Mouse (Mus musculus): ENCODE measurements around the gene Camk2n2.
A peak's percentile ranks its signal among the peaks of the same experiment; 100 is the strongest.
"Not testable (repeated sequence)": the region's sequence is repeated elsewhere in the genome, so short reads cannot be mapped to it uniquely, and the experiment has no call there.

The Camk2n2 gene

GRCm38 (mm10) chr16:20621191-20621990, at the start of gene Camk2n2:
Gene Camk2n2, minus strand, starts transcription at chr16:20621287.
- DNase-seq (ENCODE audit: low spot score): no peak

- no peak for DNase-seq (ENCODE audit: low spot score)
Measured at GRCm38 (mm10) chr16:20670291-20670690, 49.2 kb upstream of the Camk2n2 start.

DNA sequence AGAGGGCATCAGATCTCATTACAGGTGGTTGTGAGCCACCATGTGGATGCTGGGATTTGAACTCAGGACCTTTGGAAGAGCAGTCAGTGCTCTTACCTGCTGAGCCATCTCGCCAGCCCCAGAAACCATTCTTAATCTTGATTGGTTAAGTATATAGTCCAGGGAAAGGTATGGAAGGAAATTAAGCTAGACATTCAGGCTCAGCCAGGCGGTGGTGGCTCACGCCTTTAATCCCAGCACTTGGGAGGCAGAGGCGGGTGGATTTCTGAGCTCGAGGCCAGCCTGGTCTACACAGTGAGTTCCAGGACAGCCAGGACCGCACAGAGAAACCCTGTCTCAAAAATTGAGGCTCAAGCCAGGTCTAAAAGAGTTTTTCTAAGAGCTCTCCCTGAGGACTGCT, 46.9 kb upstream of the Camk2n2 start, which contains the start of gene Eif4g1:
TSS of gene Eif4g1 (plus strand) at position 301 of the 400 bp plus-strand sequence.
- not testable (repeated sequence) for DNase-seq (ENCODE audit: low spot score)

GRCm38 (mm10) chr16:20657661-20658060, 36.6 kb upstream of the Camk2n2 start:
- DNase-seq (ENCODE audit: low spot score): no peak

DNA sequence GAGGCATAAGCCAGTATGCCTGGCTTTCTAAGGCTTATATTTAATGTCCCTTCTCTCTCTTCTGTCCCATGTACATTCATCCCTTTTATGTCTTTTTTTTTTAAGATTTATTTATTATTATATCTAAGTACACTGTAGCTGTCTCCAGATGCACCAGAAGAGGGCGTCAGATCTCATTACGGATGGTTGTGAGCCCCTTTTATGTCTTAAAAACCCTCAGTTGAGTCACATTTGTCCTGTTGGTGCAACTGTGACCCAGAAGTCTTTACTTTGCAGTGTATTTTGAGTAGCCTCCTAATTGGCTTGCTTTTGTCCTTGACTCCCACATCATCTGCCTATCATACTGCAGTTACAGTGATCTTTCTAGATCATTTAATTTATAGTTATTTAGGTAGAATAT, 32.2 kb upstream of the Camk2n2 start:
- DNase-seq (ENCODE audit: low spot score): no peak

GRCm38 (mm10) chr16:20651947-20652310, 30.8 kb upstream of the Camk2n2 start:
- DNase-seq (ENCODE audit: low spot score): no peak

DNA sequence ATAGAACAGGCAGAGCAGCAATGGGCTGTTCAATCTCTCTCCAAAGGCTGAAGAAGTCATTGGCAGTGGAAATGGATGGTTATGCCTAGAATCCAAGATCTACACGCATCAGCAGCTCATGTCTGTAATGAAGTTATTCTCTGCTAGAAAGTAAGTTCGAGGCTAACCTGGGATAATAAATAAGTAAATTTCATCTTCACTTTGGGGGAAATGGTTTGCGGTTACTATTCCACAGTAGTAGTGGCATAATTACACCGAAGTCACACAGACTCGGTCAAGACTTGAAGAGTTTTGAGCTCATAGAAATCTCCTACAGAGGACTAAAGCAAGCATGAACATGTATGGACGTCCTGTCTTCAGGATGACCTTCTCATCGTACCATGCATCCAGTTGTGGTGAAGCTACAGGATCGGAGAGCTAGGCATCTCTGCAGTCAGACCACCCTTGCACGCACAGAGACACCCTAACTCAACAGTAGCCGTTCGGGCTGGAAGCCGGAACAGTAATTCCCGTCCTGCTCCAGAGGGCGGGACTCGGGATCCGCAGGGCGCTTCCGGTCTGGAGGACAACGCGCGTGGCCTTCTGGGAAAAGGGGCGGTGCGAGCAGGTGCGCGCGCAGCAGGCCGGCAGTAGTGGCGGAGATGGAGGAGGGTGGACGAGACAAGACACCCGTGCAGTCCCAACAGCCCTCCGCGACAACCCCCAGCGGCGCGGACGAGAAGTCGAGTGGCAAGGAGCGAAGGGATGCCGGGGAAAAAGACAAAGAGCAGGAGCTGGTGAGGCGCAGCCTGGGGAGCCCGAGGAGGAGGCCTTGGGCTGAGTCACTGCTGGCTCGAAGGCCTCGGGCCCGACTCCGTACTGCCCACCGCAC, 30.2 kb upstream of the Camk2n2 start, which contains the start of gene Psmd2:
TSS of gene Psmd2 (plus strand) at position 577 of the 871 bp plus-strand sequence.
- DNase-seq (ENCODE audit: low spot score): peak; percentile 91

GRCm38 (mm10) chr16:20643911-20644310, 22.8 kb upstream of the Camk2n2 start:
- DNase-seq (ENCODE audit: low spot score): no peak

DNA sequence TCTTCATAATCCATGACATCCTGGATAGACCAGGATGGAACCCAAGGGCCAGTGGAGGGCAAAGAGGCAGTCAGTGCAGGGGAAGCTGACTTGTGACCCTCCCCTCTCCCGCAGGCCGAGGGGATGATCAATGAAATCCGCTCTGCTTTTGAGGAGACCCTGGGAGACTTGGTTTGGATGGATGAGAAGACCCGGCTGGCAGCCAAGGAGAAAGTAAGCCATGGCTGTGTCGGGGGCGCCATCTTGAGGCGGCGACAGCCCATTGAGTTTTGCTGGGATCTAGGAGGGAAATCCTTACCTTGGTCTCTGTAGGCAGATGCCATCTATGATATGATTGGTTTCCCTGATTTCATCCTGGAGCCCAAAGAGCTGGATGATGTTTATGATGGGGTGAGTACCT, 21.1 kb upstream of the Camk2n2 start:
- DNase-seq (ENCODE audit: low spot score): no peak

DNA sequence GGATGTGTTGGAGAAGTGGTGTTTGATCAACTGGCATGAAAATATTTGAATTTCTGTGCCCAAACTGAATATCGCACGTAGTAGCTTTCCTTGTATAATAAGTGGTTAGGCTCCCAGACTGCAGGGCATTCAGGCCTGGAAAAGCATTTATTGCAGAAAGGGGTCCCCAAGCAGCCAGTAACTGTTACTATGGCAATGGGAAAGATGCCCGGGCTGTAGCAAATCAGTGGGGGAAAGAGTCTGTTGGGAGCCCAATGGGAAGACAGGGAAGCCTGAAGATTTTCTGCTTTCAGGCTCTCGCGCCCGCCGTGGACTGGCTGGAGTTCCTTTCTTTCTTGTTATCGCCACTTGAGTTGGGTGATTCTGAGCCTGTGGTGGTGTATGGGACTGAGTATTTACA, 17.3 kb upstream of the Camk2n2 start:
- DNase-seq (ENCODE audit: low spot score): no peak

DNA sequence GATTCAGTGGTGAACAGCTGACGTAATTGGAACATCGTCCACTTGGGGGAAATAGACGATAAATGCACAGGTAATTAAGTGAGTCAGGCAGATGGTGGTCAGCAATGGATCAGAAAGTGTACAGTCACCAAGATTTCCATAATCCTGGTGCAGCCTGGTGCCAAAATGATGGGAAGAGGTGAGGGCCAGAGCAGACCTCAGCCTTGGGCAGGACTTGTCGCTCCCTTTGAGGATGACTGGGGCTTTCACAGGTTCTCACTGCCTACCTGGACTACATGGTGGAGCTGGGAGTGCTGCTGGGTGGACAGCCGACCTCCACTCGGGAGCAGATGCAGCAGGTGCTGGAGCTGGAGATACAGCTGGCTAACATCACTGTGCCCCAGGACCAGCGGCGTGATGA, 16.3 kb upstream of the Camk2n2 start:
- no peak for DNase-seq (ENCODE audit: low spot score)

- no peak for DNase-seq (ENCODE audit: low spot score)
Measured at GRCm38 (mm10) chr16:20629731-20630634, 8.9 kb upstream of the Camk2n2 start, which contains the start of gene Ece2. Gene Ece2, plus strand, starts transcription at chr16:20629828.

- no peak for DNase-seq (ENCODE audit: low spot score)
Measured at GRCm38 (mm10) chr16:20628871-20629391, 7.8 kb upstream of the Camk2n2 start.

GRCm38 (mm10) chr16:20623211-20623610, 2.1 kb upstream of the Camk2n2 start:
- DNase-seq (ENCODE audit: low spot score): no peak

DNA sequence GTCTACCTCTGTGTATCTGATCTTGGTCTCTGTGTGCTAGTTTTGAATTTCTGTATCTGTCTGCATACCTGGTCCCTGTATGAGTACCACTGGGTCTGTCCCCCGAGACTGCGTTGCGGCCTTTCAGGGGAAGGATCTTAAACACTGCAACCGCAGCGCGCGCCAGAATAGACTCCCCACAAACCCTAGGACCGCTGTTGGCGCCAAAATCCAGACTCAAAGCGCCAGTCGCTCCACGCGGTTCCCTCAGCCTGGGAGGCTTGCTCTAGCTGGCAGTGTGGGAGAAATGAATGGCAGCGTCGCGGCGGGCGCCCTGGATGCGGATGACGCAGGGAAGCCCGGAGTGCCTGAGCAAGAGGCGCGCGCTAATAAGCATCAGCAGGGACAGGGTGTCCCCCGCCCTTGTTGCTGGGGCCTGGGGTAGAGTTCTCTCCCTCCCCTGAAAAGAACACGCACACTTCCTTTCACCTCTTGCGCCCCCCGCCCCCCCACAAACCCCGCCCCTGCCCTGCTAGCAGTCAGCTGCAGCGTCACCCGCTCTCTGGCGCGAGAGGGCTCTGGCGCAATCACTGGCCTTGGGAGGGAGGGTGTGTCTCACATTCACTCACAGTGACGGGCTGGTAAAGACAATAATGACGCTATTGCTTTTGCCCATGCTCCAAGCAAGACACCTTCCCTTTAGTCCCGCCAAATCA, 1.1 kb upstream of the Camk2n2 start:
- no peak for DNase-seq (ENCODE audit: low spot score)

DNA sequence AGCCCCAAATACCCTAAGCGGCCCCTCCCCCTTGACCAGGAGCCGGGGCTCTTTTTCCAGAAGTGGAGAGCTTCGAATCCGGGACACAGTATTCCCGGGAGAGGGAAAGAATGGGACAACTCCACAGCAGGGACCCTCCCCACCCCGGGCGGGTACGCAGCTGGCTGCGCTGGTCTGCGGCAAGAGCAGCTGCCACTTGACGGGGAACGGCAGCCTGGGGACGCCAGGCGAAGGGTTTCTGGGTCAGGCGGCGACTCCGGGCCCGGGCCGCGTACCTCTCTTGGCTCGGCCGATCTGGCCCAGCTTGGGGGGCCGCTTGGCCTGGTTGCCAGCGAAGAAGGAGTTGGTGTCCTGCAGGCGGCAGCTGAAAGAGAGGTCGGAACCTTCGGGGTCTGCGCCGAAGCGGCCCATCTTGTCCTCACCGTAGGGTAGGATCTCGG, 316 bp downstream of the Camk2n2 start:
- no peak for DNase-seq (ENCODE audit: low spot score)

DNA sequence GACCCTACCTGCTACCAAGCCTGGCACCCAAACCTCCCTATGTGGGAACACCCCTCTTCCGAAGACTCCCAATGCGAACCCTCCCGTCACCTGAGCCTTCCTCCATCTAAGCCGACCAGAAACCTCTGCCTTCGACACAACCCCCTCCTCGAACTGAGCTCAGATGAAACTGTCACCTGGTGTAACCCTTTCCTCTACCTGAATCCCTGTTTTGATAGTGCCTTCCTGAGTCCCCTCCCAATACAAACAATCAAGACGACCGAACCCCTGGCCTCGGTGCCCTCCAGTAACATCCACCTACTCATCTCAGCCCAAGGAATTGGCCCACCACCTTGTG, 720 bp downstream of the Camk2n2 start:
- DNase-seq (ENCODE audit: low spot score): no peak

GRCm38 (mm10) chr16:20619541-20620398, 1.3 kb downstream of the Camk2n2 start:
- DNase-seq (ENCODE audit: low spot score): no peak

GRCm38 (mm10) chr16:20611357-20612227, 9.5 kb downstream of the Camk2n2 start, which contains the start of the genes Eef1akmt4, Gm49333 and Alg3:
Gene Eef1akmt4, plus strand, starts transcription at chr16:20611593.
Gene Gm49333, plus strand, starts transcription at chr16:20611610.
Gene Alg3, minus strand, starts transcription at chr16:20611735.
- no peak for DNase-seq (ENCODE audit: low spot score)
